Mouse (Mus musculus) CH12.LX (cell line): ENCODE data around the gene 1700030K09Rik. TPM values are rescaled to one million over a fixed set of nuclear protein-coding genes. Genes with fewer than 3 reads are reported as not detected.

Experiments used
- DNase-seq: peaks from one replicate; pipeline ENCODE4 v3.0.0-alpha.2; 2013; ENCODE audit errors: extremely low read depth
- H3K27ac ChIP-seq: 2 replicates; pipeline ENCODE4 v1.5.1; 2012; ENCODE audit warnings: low read depth, mild to moderate bottlenecking, control low read depth, moderate library complexity; ENCODE audit not compliant: insufficient read depth
- H3K27me3 ChIP-seq: replicated peaks from 2 replicates; pipeline ENCODE3; 2012; ENCODE audit warnings: inconsistent platforms
- H3K36me3 ChIP-seq, 2 experiments: replicated peaks in 1 of 2; 2 replicates each; pipeline versions ENCODE3 to v1.6.1; 2012; ENCODE audit warnings: inconsistent platforms in 1 of 2, low read length in 1 of 2, mild to moderate bottlenecking in 1 of 2, mixed read lengths in 1 of 2, moderate library complexity in 1 of 2; ENCODE audit not compliant: control insufficient read depth in 1 of 2, insufficient read depth in 1 of 2
- H3K4me1 ChIP-seq, 2 experiments: 2 replicates each; pipeline ENCODE4 v1.6.1; 2012; ENCODE audit warnings: inconsistent platforms in 1 of 2, moderate library complexity in 1 of 2; ENCODE audit not compliant: insufficient read depth in 2 of 2, control insufficient read depth in 1 of 2
- H3K4me2 ChIP-seq: 2 replicates; pipeline ENCODE4 v1.6.1; 2012; ENCODE audit warnings: low read depth, mild to moderate bottlenecking, control low read depth; ENCODE audit not compliant: poor library complexity, insufficient read depth, severe bottlenecking
- H3K4me3 ChIP-seq, 3 experiments: fragments of 150-350 bp in 1 of 3; sonication (generic) in 1 of 3; replicated peaks in 1 of 3; 2 replicates each; pipeline versions ENCODE3 to v1.5.1; 2011 to 2012; ENCODE audit warnings: low read depth in 2 of 3, low read length in 2 of 3, mild to moderate bottlenecking in 2 of 3, moderate library complexity in 2 of 3, control low read depth in 1 of 3, improper control_type of control experiment in 1 of 3, inconsistent platforms in 1 of 3, mixed read lengths in 1 of 3; ENCODE audit not compliant: poor library complexity in 1 of 3
- H3K79me2 ChIP-seq: replicated peaks from 2 replicates; pipeline ENCODE4 v1.6.1; 2012; ENCODE audit warnings: mild to moderate bottlenecking, moderate library complexity; ENCODE audit not compliant: control insufficient read depth, poor library complexity, insufficient read depth, severe bottlenecking; ENCODE audit errors: extremely low read depth
- H3K9ac ChIP-seq: 2 replicates; pipeline ENCODE4 v1.6.1; 2012; ENCODE audit warnings: low read depth, mild to moderate bottlenecking, control low read depth, moderate library complexity; ENCODE audit not compliant: insufficient read depth
- H3K9me3 ChIP-seq: replicated peaks from 2 replicates; pipeline ENCODE3; 2012; ENCODE audit warnings: low read length, inconsistent platforms, mixed read lengths
- BHLHE40 ChIP-seq: IDR thresholded peaks from 2 replicates; pipeline ENCODE4 v1.6.1; 2011; ENCODE audit warnings: mild to moderate bottlenecking, low read depth, low read length, improper control_type of control experiment
- CHD1 ChIP-seq: IDR thresholded peaks from 2 replicates; pipeline ENCODE4 v1.6.1; 2012; ENCODE audit warnings: low read depth, low read length, improper control_type of control experiment, inconsistent platforms
- CTCF ChIP-seq, 2 experiments: IDR thresholded peaks in 1 of 2; conservative IDR thresholded peaks in 1 of 2; 2 replicates each; pipeline ENCODE4 v1.5.1; 2011 to 2012; ENCODE audit warnings: low read depth in 2 of 2, low read length in 2 of 2, improper control_type of control experiment in 1 of 2, inconsistent platforms in 1 of 2, mild to moderate bottlenecking in 1 of 2, moderate library complexity in 1 of 2
- E2F4 ChIP-seq: IDR thresholded peaks from 2 replicates; pipeline ENCODE4 v1.6.1; 2011; ENCODE audit warnings: low read depth, low read length, improper control_type of control experiment; ENCODE audit not compliant: insufficient replicate concordance
- HCFC1 ChIP-seq: IDR thresholded peaks from 2 replicates; pipeline ENCODE4 v1.6.1; 2012; ENCODE audit warnings: low read depth, mild to moderate bottlenecking, inconsistent platforms, low read length, improper control_type of control experiment
- JUN ChIP-seq: IDR thresholded peaks from 2 replicates; pipeline ENCODE4 v1.6.1; 2011; ENCODE audit warnings: low read depth, mild to moderate bottlenecking, low read length, improper control_type of control experiment, moderate library complexity; ENCODE audit not compliant: insufficient read depth
- JUND ChIP-seq: conservative IDR thresholded peaks from 2 replicates; pipeline ENCODE4 v1.6.1; 2011; ENCODE audit warnings: low read depth, low read length, improper control_type of control experiment
- KAT2A ChIP-seq: IDR thresholded peaks from 2 replicates; pipeline ENCODE4 v1.6.1; 2012; ENCODE audit warnings: low read length, improper control_type of control experiment, inconsistent platforms; ENCODE audit not compliant: insufficient replicate concordance
- MAZ ChIP-seq: IDR thresholded peaks from 2 replicates; pipeline ENCODE4 v1.6.1; 2012; ENCODE audit warnings: low read depth, mild to moderate bottlenecking, inconsistent platforms, low read length, improper control_type of control experiment, moderate library complexity
- MEF2A ChIP-seq: IDR thresholded peaks from 2 replicates; pipeline ENCODE4 v1.6.1; 2014; ENCODE audit warnings: low read depth, mild to moderate bottlenecking, inconsistent platforms, low read length, improper control_type of control experiment, borderline replicate concordance
- NRF1 ChIP-seq: IDR thresholded peaks from 2 replicates; pipeline ENCODE4 v1.6.1; 2014; ENCODE audit warnings: low read depth, mild to moderate bottlenecking, inconsistent platforms, low read length, improper control_type of control experiment, moderate library complexity
- PAX5 ChIP-seq: IDR thresholded peaks from 2 replicates; pipeline ENCODE4 v1.6.1; 2012; ENCODE audit warnings: low read length, inconsistent platforms, mixed read lengths
- POLR2AphosphoS2 ChIP-seq: IDR thresholded peaks from 2 replicates; pipeline ENCODE4 v1.6.1; 2011; ENCODE audit warnings: low read depth, low read length, improper control_type of control experiment
- RAD21 ChIP-seq: IDR thresholded peaks from 2 replicates; pipeline ENCODE4 v1.6.1; 2011; ENCODE audit warnings: low read depth, mild to moderate bottlenecking, low read length, improper control_type of control experiment, moderate library complexity
- RCOR1 ChIP-seq: conservative IDR thresholded peaks from 2 replicates; pipeline ENCODE4 v1.6.1; 2012; ENCODE audit warnings: low read depth, mild to moderate bottlenecking, inconsistent platforms, low read length, improper control_type of control experiment
- SMC3 ChIP-seq: IDR thresholded peaks from 2 replicates; pipeline ENCODE4 v1.6.1; 2011; ENCODE audit warnings: low read depth, low read length, improper control_type of control experiment
- TCF12 ChIP-seq: IDR thresholded peaks from 2 replicates; pipeline ENCODE4 v1.6.1; 2014; ENCODE audit warnings: low read depth, mild to moderate bottlenecking, inconsistent platforms, low read length, improper control_type of control experiment
- UBTF ChIP-seq: IDR thresholded peaks from 2 replicates; pipeline ENCODE4 v1.6.1; 2012; ENCODE audit warnings: low read depth, mild to moderate bottlenecking, inconsistent platforms, low read length, improper control_type of control experiment, moderate library complexity
- USF2 ChIP-seq: conservative IDR thresholded peaks from 2 replicates; pipeline ENCODE4 v1.6.1; 2011; ENCODE audit warnings: low read depth, low read length, improper control_type of control experiment
- ZC3H11A ChIP-seq: IDR thresholded peaks from 2 replicates; pipeline ENCODE4 v1.6.1; 2012; ENCODE audit warnings: low read depth, mild to moderate bottlenecking, inconsistent platforms, low read length, improper control_type of control experiment
- ZKSCAN1 ChIP-seq: IDR thresholded peaks from 2 replicates; pipeline ENCODE4 v1.6.1; 2012; ENCODE audit warnings: low read depth, inconsistent platforms, low read length, improper control_type of control experiment, borderline replicate concordance
- dilution Hi-C: fragments of 300-500 bp; cut with MboI; formaldehyde crosslinking; loops from 2 replicates; pipeline ENCODE4 v1.14.3; 2020; ENCODE audit warnings: low sequenced_read_pairs; ENCODE audit not compliant: extremely low pct_unique_long_range_greater_than_20kb, extremely low pct_ligation_motif_present
- in situ Hi-C: fragments of 300-500 bp; cut with MboI; formaldehyde crosslinking; loops from 3 replicates; pipeline ENCODE4 v1.14.3; 2019; ENCODE audit warnings: low sequenced_read_pairs, low pct_ligation_motif_present, low pct_unique_long_range_greater_than_20kb, mixed read lengths
- polyA plus RNA-seq: library from polyadenylated mRNA; unstranded; fragments of >175 nt; gene quantifications from 2 replicates; pipeline ENCODE4 v1.2.1, GENCODE M21; 2012; ENCODE audit warnings: low read depth; ENCODE audit not compliant: insufficient read length
- total RNA-seq, 2 experiments: library from RNA; depleted of rRNA; stranded (reverse); fragments of 300-350 nt in 1 of 2; fragments of >200 nt in 1 of 2; gene quantifications; 2 replicates each; pipeline ENCODE4 v1.2.3; 2012 to 2014

The 1700030K09Rik gene
- total and polyA plus RNA-seq, 3 experiments = 9.8 to 13.1 (median 12.6) TPM

- TF ChIP-seq HCFC1 (no peak), UBTF (no peak), KAT2A (no peak), CHD1 (no peak), CTCF (conservative IDR thresholded peaks at IDR 0.05 in 1 of 2, IDR thresholded peaks at IDR 0.05 in 1 of 2; ENCODE audit: low read depth in 2 of 2, low read length in 2 of 2) (no peak), POLR2AphosphoS2 (no peak), JUN (no peak), SMC3 (no peak), RCOR1 (no peak), MAZ (no peak), RAD21 (no peak), TCF12 (no peak), BHLHE40 (no peak), JUND (no peak), E2F4 (no peak), PAX5 (no peak), MEF2A (no peak), NRF1 (no peak)
- Histone ChIP-seq H3K27ac (no peak overlapping the region), H3K4me3 (no peak overlapping the region), H3K9me3 (no peaks in the 10 kb centered on the region), H3K79me2 (peaks cover 63% of the 10 kb centered on the region), H3K27me3 (no peaks in the 10 kb centered on the region), H3K9ac (no peak overlapping the region), H3K4me1 (peaks cover 31 to 89% of the 10 kb centered on the region in 2 experiments), H3K4me2 (no peak overlapping the region), H3K36me3 (peaks cover 0 to 68% of the 10 kb centered on the region in 2 experiments)
- dilution Hi-C loops = no loop called here
- no peak for DNase-seq
- in situ Hi-C loops = no loop called here
Observed at GRCm38 (mm10) chr8:72413839-72414238, 29.8 kb upstream of the 1700030K09Rik start.

DNA sequence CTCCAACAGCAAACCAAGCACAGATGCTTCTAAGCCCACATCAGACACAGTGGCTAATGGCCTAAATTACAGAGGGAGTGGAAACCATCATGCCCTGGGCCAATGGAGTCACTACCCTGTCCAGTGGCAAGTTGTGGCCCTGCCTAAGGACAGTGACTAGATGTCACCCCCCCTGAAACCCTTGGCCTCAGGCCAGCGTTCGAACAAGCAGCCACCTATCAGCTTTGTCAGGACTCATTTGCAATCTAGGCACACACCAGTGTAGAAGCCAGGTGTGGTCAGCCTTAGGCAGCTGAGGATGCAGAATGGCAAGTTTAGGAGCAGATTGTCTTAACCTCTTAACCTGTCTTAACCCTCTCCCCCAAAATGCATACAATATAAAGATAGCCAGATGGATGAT is 28.4 kb upstream of the 1700030K09Rik start:
- no peak for DNase-seq
- Histone ChIP-seq H3K4me1 (peaks cover 31 to 89% of the 10 kb centered on the region in 2 experiments), H3K27me3 (no peaks in the 10 kb centered on the region), H3K36me3 (peaks cover 0 to 77% of the 10 kb centered on the region in 2 experiments), H3K9ac (no peak overlapping the region), H3K27ac (no peak overlapping the region), H3K4me3 (no peak overlapping the region), H3K79me2 (peaks cover 69% of the 10 kb centered on the region), H3K4me2 (no peak overlapping the region), H3K9me3 (no peaks in the 10 kb centered on the region)
- no peak for TF ChIP-seq ZKSCAN1
- TF ChIP-seq ZC3H11A = no peak
- TF ChIP-seq PAX5 = no peak
- TF ChIP-seq MAZ = no peak
- TF ChIP-seq USF2 = no peak
- dilution Hi-C loops = no loop called here
- in situ Hi-C loops = no loop called here
